Mouse (Mus musculus): Measurements from ENCODE around the gene Mycl. TPM values are rescaled to one million over a fixed set of nuclear protein-coding genes. Genes with fewer than 3 reads are reported as not detected.

The Mycl gene
- polyA plus RNA-seq (2012; rRNA removed): 10.0 and 12.0 TPM in 2 replicates

DNA sequence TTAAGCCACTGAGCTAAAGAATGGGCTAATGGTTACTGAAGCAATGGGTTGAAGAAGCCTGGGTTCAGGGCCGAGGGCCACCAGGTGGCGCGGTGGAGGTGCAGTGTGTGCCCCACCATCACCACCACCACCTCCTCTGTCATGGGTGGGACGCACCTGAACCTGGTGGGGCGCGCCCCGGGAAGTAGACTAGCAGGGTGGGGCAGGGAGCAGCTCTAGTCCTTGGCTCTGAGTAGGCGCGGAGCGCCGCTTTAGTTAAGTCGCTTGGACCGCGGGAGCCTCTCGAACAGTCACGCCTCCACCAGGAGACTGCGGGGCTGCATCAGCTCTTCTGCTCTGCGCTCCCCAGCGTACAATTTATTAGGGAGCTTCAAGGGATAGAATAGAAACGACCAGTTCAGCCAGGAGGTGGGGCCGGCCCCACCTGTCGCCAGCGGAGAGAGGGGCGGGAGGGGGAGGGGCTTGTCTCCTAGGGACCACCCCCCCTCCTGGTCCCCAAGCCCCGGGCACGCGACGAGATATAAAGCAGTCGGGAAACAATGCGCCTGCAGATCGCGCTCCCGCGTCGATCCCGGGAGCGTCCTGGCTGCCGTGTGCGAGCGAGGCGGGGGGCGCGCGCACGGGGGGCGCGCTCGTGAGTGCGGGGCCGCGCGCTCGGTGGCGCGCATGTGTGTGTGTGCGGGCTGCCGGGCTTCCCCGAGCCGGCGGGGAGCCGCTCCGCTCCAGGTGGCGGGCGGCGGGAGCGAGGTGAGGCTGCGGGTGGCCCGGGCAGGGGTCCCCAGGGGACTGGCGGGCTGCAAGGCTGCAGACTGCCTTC lies at the start of gene Mycl:
Gene Mycl, plus strand, starts transcription at position 249 of the 817 bp plus-strand sequence.
- DNase-seq (ENCODE audit: extremely low spot score in 1 of 2, low spot score in 1 of 2): peak; percentile 71 to 92

DNA sequence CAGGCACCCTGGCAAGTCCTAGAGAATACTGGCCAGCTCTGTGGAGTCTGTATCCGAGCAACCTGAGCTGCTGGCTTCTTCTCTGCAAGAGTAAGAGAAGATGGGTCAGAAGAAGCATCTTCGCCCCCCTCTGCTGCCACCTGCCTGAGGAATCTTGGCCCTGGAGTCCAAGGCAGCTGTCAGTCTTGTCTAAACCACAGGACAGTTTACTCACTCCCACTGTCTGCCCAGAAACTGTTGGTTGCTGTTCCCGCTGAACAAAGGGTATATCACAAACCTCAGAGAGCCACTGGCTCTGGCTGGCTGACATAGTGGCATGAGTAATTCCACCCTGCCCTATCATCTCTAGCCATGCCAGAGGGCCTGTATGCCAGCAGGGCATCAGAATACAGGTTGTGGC lies 48.2 kb upstream of the Mycl start:
- no peak for DNase-seq (ENCODE audit: extremely low spot score in 1 of 2, low spot score in 1 of 2)

GRCm38 (mm10) chr4:122949096-122949495 lies 46.4 kb upstream of the Mycl start:
- no peak for DNase-seq (ENCODE audit: extremely low spot score in 1 of 2, low spot score in 1 of 2)

DNA sequence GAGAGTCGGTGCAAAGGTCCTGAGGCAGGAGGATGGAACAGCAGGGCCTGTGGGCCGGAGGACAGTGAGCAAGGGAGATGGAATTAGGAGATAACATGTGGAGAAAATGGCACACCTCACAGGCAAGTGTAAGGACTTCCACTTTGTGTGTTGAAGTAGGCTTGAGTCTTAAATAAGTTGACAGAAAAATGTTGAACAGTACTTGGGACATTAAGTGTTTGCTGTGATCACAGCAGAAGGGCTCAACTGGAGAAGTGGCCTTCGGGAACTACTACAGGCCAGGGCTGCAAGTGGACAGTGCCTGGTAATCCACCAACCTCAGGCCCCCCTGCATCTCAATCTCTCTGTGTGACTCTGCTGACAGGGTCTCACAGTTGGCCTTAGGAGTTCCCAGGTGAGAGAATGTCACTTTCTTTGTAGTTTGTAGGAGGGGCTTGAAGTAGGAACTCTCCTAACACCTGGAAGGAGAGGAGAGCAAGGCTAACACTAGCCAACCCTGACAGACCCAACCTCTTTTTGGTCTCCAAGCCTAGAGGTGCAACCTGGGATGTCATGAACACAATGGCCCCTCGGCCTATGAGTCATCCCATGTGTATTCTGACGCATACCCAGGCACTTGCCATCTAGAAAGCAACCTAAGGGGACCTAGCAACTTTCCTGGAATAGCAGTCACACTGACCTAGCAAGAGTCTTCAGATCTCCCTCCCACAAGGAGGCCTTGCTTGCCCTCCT lies 40.6 kb upstream of the Mycl start:
- DNase-seq (ENCODE audit: extremely low spot score in 1 of 2, low spot score in 1 of 2): no peak

- DNase-seq (ENCODE audit: extremely low spot score in 1 of 2, low spot score in 1 of 2): peak; percentile 84 to 91
These were observed 39.9 kb upstream of the Mycl start for GRCm38 (mm10) chr4:122955412-122956136.

DNA sequence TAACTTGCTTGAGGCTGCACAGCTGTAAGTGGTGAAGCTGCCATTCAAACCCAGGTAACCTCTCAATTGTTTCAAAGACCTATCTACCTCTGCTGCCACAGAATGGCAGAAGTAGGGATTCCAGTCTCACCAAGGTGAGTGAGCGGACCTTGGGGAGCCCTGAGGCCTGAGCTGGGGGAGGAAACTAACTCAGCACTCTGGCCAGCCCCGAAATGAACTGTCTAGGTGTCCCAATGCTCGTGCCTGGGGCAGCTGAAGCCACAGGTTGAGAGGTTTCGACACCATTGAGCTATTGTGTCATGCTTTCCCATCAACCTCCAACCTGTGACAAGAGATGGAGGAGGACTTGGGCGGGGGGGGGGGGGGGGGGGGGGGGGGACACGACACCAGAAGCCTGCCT lies 39.2 kb upstream of the Mycl start:
- DNase-seq (ENCODE audit: extremely low spot score in 1 of 2, low spot score in 1 of 2): no peak

- DNase-seq (ENCODE audit: extremely low spot score in 1 of 2, low spot score in 1 of 2): peak; percentile 22 to 47
These were observed 36.9 kb upstream of the Mycl start for GRCm38 (mm10) chr4:122958491-122959031.

GRCm38 (mm10) chr4:122959816-122960215 lies 35.6 kb upstream of the Mycl start:
- no peak for DNase-seq (ENCODE audit: extremely low spot score in 1 of 2, low spot score in 1 of 2)

GRCm38 (mm10) chr4:122960321-122961099 lies 34.9 kb upstream of the Mycl start:
- DNase-seq (ENCODE audit: extremely low spot score in 1 of 2, low spot score in 1 of 2): peak in 1 of 2 experiments; percentile 25

GRCm38 (mm10) chr4:122961100-122961567 lies 34.3 kb upstream of the Mycl start, which contains the start of gene Mfsd2a:
Gene Mfsd2a, minus strand, starts transcription at chr4:122961188.
- peak in 1 of 2 experiments; percentile 68 for DNase-seq (ENCODE audit: extremely low spot score in 1 of 2, low spot score in 1 of 2)

DNA sequence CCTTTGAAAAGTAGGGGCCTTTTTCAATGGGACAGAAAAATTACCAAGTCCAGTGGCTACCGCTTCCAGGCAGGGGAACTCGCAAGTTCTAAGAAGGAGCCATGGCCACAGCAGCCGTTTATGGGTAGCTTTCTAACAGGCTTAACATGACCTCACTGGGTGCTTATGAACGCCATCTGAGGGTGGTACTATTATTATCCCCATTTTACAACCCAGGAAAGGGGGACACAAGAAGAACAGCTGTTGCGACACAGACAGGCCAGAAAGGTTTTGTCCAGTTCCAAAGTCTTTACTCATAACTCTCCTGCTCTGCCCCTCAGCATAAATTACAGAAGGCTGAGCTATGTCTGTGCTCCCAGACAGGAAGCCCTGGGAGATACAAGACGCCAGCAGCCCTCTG lies 33.9 kb upstream of the Mycl start:
- DNase-seq (ENCODE audit: extremely low spot score in 1 of 2, low spot score in 1 of 2): no peak

GRCm38 (mm10) chr4:122962751-122963150 lies 32.7 kb upstream of the Mycl start:
- DNase-seq (ENCODE audit: extremely low spot score in 1 of 2, low spot score in 1 of 2): no peak

DNA sequence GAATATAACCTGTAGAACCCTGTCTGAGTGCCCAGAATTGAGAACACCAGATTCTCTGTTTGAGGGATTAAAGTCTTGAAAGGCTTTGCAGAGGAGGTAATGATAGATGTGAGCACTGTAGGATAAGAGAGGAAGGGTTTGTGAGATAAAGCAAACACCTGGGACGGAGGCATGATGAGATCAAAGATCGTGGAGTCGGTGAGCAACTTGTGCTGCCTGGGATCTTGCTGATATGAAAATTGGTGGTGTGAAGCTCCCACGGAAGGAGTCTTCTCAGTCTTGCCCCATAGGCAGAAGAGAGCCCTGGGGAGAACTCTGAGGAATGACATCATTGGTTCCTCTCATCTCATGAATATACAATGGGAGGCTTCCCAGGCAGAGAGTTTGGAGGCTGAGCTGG lies 27.3 kb upstream of the Mycl start:
- no peak for DNase-seq (ENCODE audit: extremely low spot score in 1 of 2, low spot score in 1 of 2)

GRCm38 (mm10) chr4:122971191-122971590 lies 24.3 kb upstream of the Mycl start:
- DNase-seq (ENCODE audit: extremely low spot score in 1 of 2, low spot score in 1 of 2): no peak

DNA sequence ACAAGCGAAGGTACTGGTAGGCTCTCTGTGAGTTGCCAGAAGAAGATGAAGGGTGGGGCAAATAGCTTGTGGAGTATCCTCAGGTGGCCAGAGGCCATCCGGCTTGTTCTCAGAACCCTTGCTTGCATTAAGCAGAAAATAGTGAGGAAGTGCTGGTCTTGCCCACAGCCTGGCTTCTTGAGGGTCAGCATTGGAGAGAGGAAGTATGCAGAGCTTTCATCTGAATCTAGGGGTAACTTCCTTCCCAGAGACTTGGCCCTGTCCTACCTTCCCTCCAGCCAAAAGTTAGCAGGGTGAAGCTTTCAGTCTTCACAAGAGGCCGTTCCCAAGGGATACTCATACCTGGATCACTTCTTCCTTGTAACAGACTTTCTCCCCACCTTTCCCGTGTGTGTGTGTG lies 23.8 kb upstream of the Mycl start:
- DNase-seq (ENCODE audit: extremely low spot score in 1 of 2, low spot score in 1 of 2): no peak

DNA sequence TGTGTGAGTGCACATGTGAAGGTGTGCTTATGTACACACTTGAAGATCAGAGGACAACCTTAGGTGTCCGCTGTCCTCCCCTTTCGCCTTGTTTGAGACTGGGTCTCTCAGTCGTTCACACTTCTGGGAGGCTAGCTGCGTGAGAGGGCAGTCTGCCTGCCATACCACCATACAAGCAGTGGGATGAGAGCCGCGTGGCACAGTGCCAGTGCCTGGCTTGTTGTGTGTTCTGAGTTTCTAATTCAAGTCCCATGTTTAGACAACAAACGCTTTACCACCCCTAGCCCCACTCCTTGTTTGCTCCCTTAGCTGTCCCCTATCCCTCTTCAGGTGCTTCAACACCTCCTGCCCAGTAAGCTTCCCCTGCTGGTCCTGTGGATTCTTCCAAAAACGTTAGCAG lies 23.4 kb upstream of the Mycl start:
- no peak for DNase-seq (ENCODE audit: extremely low spot score in 1 of 2, low spot score in 1 of 2)

DNA sequence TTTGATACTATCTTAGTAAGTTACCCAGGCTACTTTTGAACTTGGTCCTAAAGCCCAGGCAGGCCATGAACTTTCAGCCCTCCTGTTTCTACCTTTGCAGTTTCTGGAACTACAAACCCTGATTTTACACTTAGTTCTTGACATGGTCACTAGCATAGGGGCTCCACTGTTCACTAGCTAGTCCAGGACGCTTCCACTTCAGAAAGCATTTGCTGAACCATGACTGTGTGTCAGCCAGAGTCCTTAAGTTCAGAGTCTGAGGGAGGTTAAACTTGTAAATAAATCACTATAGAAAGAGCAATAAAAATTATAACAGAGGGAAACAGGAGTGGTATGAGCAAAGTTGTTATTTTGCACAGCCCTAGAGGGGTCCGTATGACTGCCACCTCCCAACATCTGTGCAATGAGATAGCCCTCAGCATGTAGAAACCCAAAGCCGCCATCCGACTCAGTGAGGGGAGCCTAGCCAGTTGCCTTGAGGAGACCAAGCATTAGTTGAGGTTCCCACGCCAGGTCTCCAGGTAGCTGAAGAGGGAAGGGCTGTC lies 20.4 kb upstream of the Mycl start:
- DNase-seq (ENCODE audit: extremely low spot score in 1 of 2, low spot score in 1 of 2): no peak

DNA sequence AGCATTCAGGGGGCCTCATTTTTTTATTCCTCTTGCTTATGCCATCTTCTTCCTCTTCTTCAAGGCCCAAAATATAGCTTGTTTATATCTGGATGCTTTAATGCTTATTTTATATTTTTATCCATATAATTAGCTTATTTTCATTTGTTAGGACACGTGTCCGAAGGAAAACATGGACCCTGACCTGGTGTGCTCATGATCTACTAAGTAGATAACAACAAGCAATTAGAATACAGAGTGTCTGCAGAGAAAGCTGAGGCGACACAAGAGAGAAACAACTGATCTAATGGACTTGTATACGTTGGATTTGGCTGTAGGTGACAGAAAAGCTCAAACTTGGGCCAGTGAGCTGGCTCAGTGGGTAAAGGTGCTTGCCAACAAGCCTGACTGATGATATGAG lies 18.6 kb upstream of the Mycl start:
- DNase-seq (ENCODE audit: extremely low spot score in 1 of 2, low spot score in 1 of 2): no peak

- DNase-seq (ENCODE audit: extremely low spot score in 1 of 2, low spot score in 1 of 2): no peak
These were observed 16.6 kb upstream of the Mycl start for GRCm38 (mm10) chr4:122978850-122979249.

DNA sequence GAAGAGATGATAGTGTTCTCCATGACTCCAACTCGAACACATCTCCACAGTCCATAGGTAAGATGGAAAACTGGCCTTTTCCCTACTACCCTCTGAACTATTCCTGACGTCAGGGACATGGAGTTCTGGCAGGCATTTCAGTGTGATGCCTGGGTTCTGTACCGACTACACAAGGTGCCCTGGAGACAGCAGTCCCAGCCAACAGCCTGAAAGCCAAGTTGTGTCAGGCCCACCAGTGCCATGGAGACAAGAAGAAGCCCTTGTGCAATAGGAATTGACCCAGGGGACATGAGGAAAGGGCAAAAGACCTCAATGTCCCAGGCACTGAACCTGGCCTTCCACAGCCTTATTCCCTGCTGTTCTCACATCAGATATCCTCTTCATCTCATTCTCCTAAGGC lies 15.6 kb upstream of the Mycl start:
- no peak for DNase-seq (ENCODE audit: extremely low spot score in 1 of 2, low spot score in 1 of 2)

Measured in frontal cortex, adult 2 months (tissue).